Mouse (Mus musculus): ENCODE measurements around the gene 4930402F06Rik. TPM values are rescaled to one million over a fixed set of nuclear protein-coding genes. Genes with fewer than 3 reads are reported as not detected.

4930402F06Rik gene
- polyA plus RNA-seq, 1 experiment from 2014 or later: not detected

DNA sequence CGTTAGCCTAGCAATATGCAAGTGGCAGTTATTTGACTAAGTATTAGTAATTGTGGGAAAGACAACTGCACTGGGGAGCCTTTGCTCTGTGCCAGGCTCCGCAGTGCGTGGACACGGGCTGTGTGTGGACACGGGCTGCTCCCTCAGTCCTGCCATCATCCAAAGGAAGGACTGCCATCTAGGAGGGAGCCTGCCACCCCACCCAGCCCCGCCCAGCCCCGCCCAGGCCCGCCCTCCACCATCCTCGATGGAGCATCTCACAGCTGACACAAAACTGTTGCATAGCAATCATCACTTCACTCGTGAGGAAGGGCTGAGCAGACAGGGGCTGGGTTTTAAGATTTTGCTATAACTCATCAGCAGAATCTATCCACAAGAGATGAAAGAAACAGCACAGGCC, 71.0 kb downstream of the 4930402F06Rik start:
- Histone ChIP-seq H3K4me2 (no peak overlapping the region), H3K27ac (no peak overlapping the region), H3K9me3 (replicated peaks) (no peaks in the 10 kb centered on the region), H3K4me3 (no peak overlapping the region), H3K36me3 (peaks cover 4% of the 10 kb centered on the region), H3K27me3 (no peaks in the 10 kb centered on the region), H3K9ac (no peak overlapping the region), H3K4me1 (replicated peaks) (peaks cover 35% of the 10 kb centered on the region)
- WGBS: 71% methylated on average over 10 of the region's 10 CpGs
- no peak for ATAC-seq (replicated peaks; ENCODE audit: insufficient number of reproducible peaks, insufficient read depth, low FRiP score, low read depth)

Other genes with a start within 250 kb of the 4930402F06Rik start
- 238 and 318 TPM in 2 replicates for gene Rab14, start 196.1 kb downstream of the 4930402F06Rik start, polyA plus RNA-seq (2015; fragmentation: Nextera tagmentation; extraction: Ambion mirVana)
- gene Gsn, start 140.8 kb downstream of the 4930402F06Rik start, polyA plus RNA-seq (2015; fragmentation: Nextera tagmentation; extraction: Ambion mirVana): 321 and 325 TPM in 2 replicates
- 52.2 and 65.6 TPM in 2 replicates for gene Stom, start 60.2 kb downstream of the 4930402F06Rik start, polyA plus RNA-seq (2015; fragmentation: Nextera tagmentation; extraction: Ambion mirVana)
- not detected in 2 replicates for gene 4930568D16Rik, start 29.4 kb downstream of the 4930402F06Rik start, polyA plus RNA-seq (2015; fragmentation: Nextera tagmentation; extraction: Ambion mirVana)
- 27.4 and 31.6 TPM in 2 replicates for gene Ggta1, start 66.1 kb upstream of the 4930402F06Rik start, polyA plus RNA-seq (2015; fragmentation: Nextera tagmentation; extraction: Ambion mirVana)
- 44.0 and 46.9 TPM in 2 replicates for gene Dab2ip, start 161.1 kb upstream of the 4930402F06Rik start, polyA plus RNA-seq (2015; fragmentation: Nextera tagmentation; extraction: Ambion mirVana)